Mouse (Mus musculus) embryonic facial prominence, embryonic 10.5 days (tissue): Measurements from ENCODE around the gene Cntrl. TPM values are rescaled to one million over a fixed set of nuclear protein-coding genes. Genes with fewer than 3 reads are reported as not detected.

ENCODE experiments used
- DNase-seq: peaks from one replicate; pipeline ENCODE4 v3.0.0-alpha.2; 2017; ENCODE audit warnings: low spot score
- H3K27ac ChIP-seq: fragments of 300-500 bp; sonication (generic); replicated peaks from 2 replicates; pipeline ENCODE4 v1.5.1; 2016; ENCODE audit warnings: mild to moderate bottlenecking
- H3K27me3 ChIP-seq: fragments of 300-500 bp; sonication (generic); replicated peaks from 2 replicates; pipeline ENCODE4 v1.6.1; 2016; ENCODE audit warnings: low read depth, mild to moderate bottlenecking; ENCODE audit not compliant: poor library complexity, severe bottlenecking
- H3K36me3 ChIP-seq: fragments of 300-500 bp; sonication (generic); replicated peaks from 2 replicates; pipeline ENCODE4 v1.6.1; 2016; ENCODE audit warnings: mild to moderate bottlenecking, moderate library complexity
- H3K4me1 ChIP-seq: fragments of 300-500 bp; sonication (generic); 2 replicates; pipeline ENCODE4 v1.6.1; 2016
- H3K4me3 ChIP-seq: fragments of 300-500 bp; sonication (generic); 2 replicates; pipeline ENCODE4 v1.5.1; 2016; ENCODE audit warnings: mild to moderate bottlenecking, moderate library complexity
- H3K9me3 ChIP-seq: fragments of 300-500 bp; sonication (generic); 2 replicates; pipeline ENCODE4 v1.6.1; 2016; ENCODE audit warnings: mild to moderate bottlenecking
- WGBS: fragments of 180-500 bp; shearing (Covaris S2); methylation state at CpG from one replicate; pipeline ENCODE4 v1.1.7; 2016; 5-methylcytosine and 5-hydroxymethylcytosine counted together
- polyA plus RNA-seq: library from polyadenylated mRNA; unstranded; fragments of >200 nt; fragmentation: Nextera tagmentation; extraction: Ambion mirVana; gene quantifications from 2 replicates; pipeline ENCODE4 v1.2.1, GENCODE M21; 2016

Cntrl gene
- 28.5 and 30.4 TPM in 2 replicates for polyA plus RNA-seq

- Histone ChIP-seq H3K4me3 (peak within 1 kb of the TSS; percentile 95), H3K27ac (peak within 1 kb of the TSS; percentile 95), H3K4me1 (peaks cover 9% of the 10 kb centered on the region), H3K27me3 (no peaks in the 10 kb centered on the region), H3K36me3 (peaks cover 5% of the 10 kb centered on the region), H3K9me3 (no peaks in the 10 kb centered on the region)
- DNase-seq: peak; percentile 95
- WGBS: under 1% methylated on average over 62 of the region's 62 CpGs
These were observed at the start of gene Cntrl for GRCm38 (mm10) chr2:35109141-35109923. TSS of gene Cntrl (plus strand) at chr2:35109492.

GRCm38 (mm10) chr2:35060256-35060655, 49.0 kb upstream of the Cntrl start:
- 87% methylated on average over 5 of the region's 5 CpGs for WGBS
- H3K36me3 ChIP-seq: no peaks in the 10 kb centered on the region
- no peaks in the 10 kb centered on the region for H3K9me3 ChIP-seq
- DNase-seq: no peak
- no peak overlapping the region for H3K27ac ChIP-seq
- no peaks in the 10 kb centered on the region for H3K4me1 ChIP-seq
- no peak overlapping the region for H3K4me3 ChIP-seq
- no peaks in the 10 kb centered on the region for H3K27me3 ChIP-seq

GRCm38 (mm10) chr2:35060897-35061296, 48.4 kb upstream of the Cntrl start:
- no peaks in the 10 kb centered on the region for H3K27me3 ChIP-seq
- WGBS: 82% methylated on average over 6 of the region's 6 CpGs
- no peaks in the 10 kb centered on the region for H3K4me1 ChIP-seq
- H3K4me3 ChIP-seq: no peak overlapping the region
- H3K36me3 ChIP-seq: no peaks in the 10 kb centered on the region
- H3K27ac ChIP-seq: no peak overlapping the region
- H3K9me3 ChIP-seq: no peaks in the 10 kb centered on the region
- no peak for DNase-seq

- H3K4me1 ChIP-seq: no peaks in the 10 kb centered on the region
- 87% methylated on average over 5 of the region's 5 CpGs for WGBS
- no peak within 1 kb of the TSS for H3K4me3 ChIP-seq
- no peaks in the 10 kb centered on the region for H3K36me3 ChIP-seq
- H3K27me3 ChIP-seq: no peaks in the 10 kb centered on the region
- no peak for DNase-seq
- H3K27ac ChIP-seq: no peak within 1 kb of the TSS
- no peaks in the 10 kb centered on the region for H3K9me3 ChIP-seq
These were observed 48.0 kb upstream of the Cntrl start, which contains the start of gene Hc for GRCm38 (mm10) chr2:35061338-35061737. TSS of gene Hc (minus strand) at chr2:35061438.

GRCm38 (mm10) chr2:35063333-35064030, 45.8 kb upstream of the Cntrl start:
- Histone ChIP-seq H3K27ac (no peak overlapping the region), H3K4me1 (no peaks in the 10 kb centered on the region), H3K27me3 (no peaks in the 10 kb centered on the region), H3K4me3 (no peak overlapping the region), H3K36me3 (no peaks in the 10 kb centered on the region), H3K9me3 (no peaks in the 10 kb centered on the region)
- WGBS: 84% methylated on average over 6 of the region's 6 CpGs
- DNase-seq: no peak

GRCm38 (mm10) chr2:35066525-35067082, 42.7 kb upstream of the Cntrl start:
- no peak overlapping the region for H3K27ac ChIP-seq
- no peak overlapping the region for H3K4me3 ChIP-seq
- no peaks in the 10 kb centered on the region for H3K9me3 ChIP-seq
- no peaks in the 10 kb centered on the region for H3K36me3 ChIP-seq
- H3K27me3 ChIP-seq: no peaks in the 10 kb centered on the region
- WGBS: 91% methylated on average over 13 of the region's 13 CpGs
- no peak for DNase-seq
- no peaks in the 10 kb centered on the region for H3K4me1 ChIP-seq

GRCm38 (mm10) chr2:35067117-35067516, 42.2 kb upstream of the Cntrl start:
- no peaks in the 10 kb centered on the region for H3K36me3 ChIP-seq
- H3K4me1 ChIP-seq: no peaks in the 10 kb centered on the region
- no peak overlapping the region for H3K27ac ChIP-seq
- H3K9me3 ChIP-seq: no peaks in the 10 kb centered on the region
- 87% methylated on average over 11 of the region's 11 CpGs for WGBS
- no peaks in the 10 kb centered on the region for H3K27me3 ChIP-seq
- DNase-seq: no peak
- no peak overlapping the region for H3K4me3 ChIP-seq

GRCm38 (mm10) chr2:35069124-35069523, 40.2 kb upstream of the Cntrl start:
- H3K4me3 ChIP-seq: no peak overlapping the region
- H3K9me3 ChIP-seq: no peaks in the 10 kb centered on the region
- WGBS: 93% methylated on average over 1 of the region's 1 CpGs
- H3K27ac ChIP-seq: no peak overlapping the region
- DNase-seq: no peak
- no peaks in the 10 kb centered on the region for H3K4me1 ChIP-seq
- H3K36me3 ChIP-seq: no peaks in the 10 kb centered on the region
- no peaks in the 10 kb centered on the region for H3K27me3 ChIP-seq

- Histone ChIP-seq H3K27ac (no peak overlapping the region), H3K9me3 (no peaks in the 10 kb centered on the region), H3K4me3 (no peak overlapping the region), H3K27me3 (no peaks in the 10 kb centered on the region), H3K36me3 (no peaks in the 10 kb centered on the region), H3K4me1 (no peaks in the 10 kb centered on the region)
- WGBS: 78% methylated on average over 4 of the region's 4 CpGs
- DNase-seq: no peak
These were observed 39.0 kb upstream of the Cntrl start for GRCm38 (mm10) chr2:35070275-35070674.

- H3K27me3 ChIP-seq: no peaks in the 10 kb centered on the region
- no peaks in the 10 kb centered on the region for H3K4me1 ChIP-seq
- no peaks in the 10 kb centered on the region for H3K36me3 ChIP-seq
- WGBS: 81% methylated on average over 2 of the region's 2 CpGs
- DNase-seq: no peak
- H3K27ac ChIP-seq: no peak overlapping the region
- no peaks in the 10 kb centered on the region for H3K9me3 ChIP-seq
- no peak overlapping the region for H3K4me3 ChIP-seq
These were observed 36.7 kb upstream of the Cntrl start for GRCm38 (mm10) chr2:35072547-35072946.

GRCm38 (mm10) chr2:35074328-35074727, 35.0 kb upstream of the Cntrl start:
- no peaks in the 10 kb centered on the region for H3K9me3 ChIP-seq
- DNase-seq: no peak
- 91% methylated on average over 3 of the region's 3 CpGs for WGBS
- no peaks in the 10 kb centered on the region for H3K4me1 ChIP-seq
- H3K36me3 ChIP-seq: no peaks in the 10 kb centered on the region
- no peak overlapping the region for H3K27ac ChIP-seq
- no peak overlapping the region for H3K4me3 ChIP-seq
- no peaks in the 10 kb centered on the region for H3K27me3 ChIP-seq

- 73% methylated on average over 6 of the region's 6 CpGs for WGBS
- no peaks in the 10 kb centered on the region for H3K9me3 ChIP-seq
- H3K4me1 ChIP-seq: no peaks in the 10 kb centered on the region
- no peaks in the 10 kb centered on the region for H3K27me3 ChIP-seq
- H3K27ac ChIP-seq: no peak overlapping the region
- H3K4me3 ChIP-seq: no peak overlapping the region
- no peaks in the 10 kb centered on the region for H3K36me3 ChIP-seq
- DNase-seq: no peak
These were observed 30.1 kb upstream of the Cntrl start for GRCm38 (mm10) chr2:35079166-35079565.

GRCm38 (mm10) chr2:35087418-35087817, 21.9 kb upstream of the Cntrl start:
- H3K27ac ChIP-seq: no peak overlapping the region
- H3K9me3 ChIP-seq: no peaks in the 10 kb centered on the region
- H3K36me3 ChIP-seq: no peaks in the 10 kb centered on the region
- WGBS: 78% methylated on average over 4 of the region's 4 CpGs
- no peak overlapping the region for H3K4me3 ChIP-seq
- H3K27me3 ChIP-seq: no peaks in the 10 kb centered on the region
- no peaks in the 10 kb centered on the region for H3K4me1 ChIP-seq
- DNase-seq: no peak
